Mouse (Mus musculus) midbrain, embryonic 11.5 days (tissue): Measurements from ENCODE around the gene Wnt10a. TPM values are rescaled to one million over a fixed set of nuclear protein-coding genes. Genes with fewer than 3 reads are reported as not detected.

ENCODE experiments used
- ATAC-seq: fragments of 200-750 bp; cut with Nextera tagmentation; 2 replicates; pipeline ENCODE4 v1.8.0; 2017; ENCODE audit warnings: moderate TSS enrichment, moderate library complexity; ENCODE audit not compliant: low FRiP score
- DNase-seq: peaks from one replicate; pipeline ENCODE4 v3.0.0; 2015; ENCODE audit warnings: low spot score; ENCODE audit errors: missing footprints
- H3K27ac ChIP-seq: fragments of 300-500 bp; sonication (generic); 2 replicates; pipeline ENCODE4 v1.5.1; 2014; ENCODE audit warnings: low read depth, low read length
- H3K27me3 ChIP-seq: fragments of 300-500 bp; sonication (generic); 2 replicates; pipeline ENCODE4 v1.6.1; 2014; ENCODE audit warnings: mild to moderate bottlenecking, low read length, moderate library complexity, mixed read lengths; ENCODE audit not compliant: control insufficient read depth, insufficient read depth
- H3K36me3 ChIP-seq: fragments of 300-500 bp; sonication (generic); 2 replicates; pipeline ENCODE4 v1.6.1; 2014; ENCODE audit warnings: mild to moderate bottlenecking, low read length, moderate library complexity, mixed read lengths; ENCODE audit not compliant: control insufficient read depth, insufficient read depth
- H3K4me1 ChIP-seq: fragments of 300-500 bp; sonication (generic); 2 replicates; pipeline ENCODE4 v1.6.1; 2014; ENCODE audit warnings: low read length; ENCODE audit not compliant: control insufficient read depth, insufficient read depth
- H3K4me2 ChIP-seq: fragments of 300-500 bp; sonication (generic); 2 replicates; pipeline ENCODE4 v1.6.1; 2014; ENCODE audit warnings: mild to moderate bottlenecking, moderate library complexity
- H3K4me3 ChIP-seq: fragments of 300-500 bp; sonication (generic); 2 replicates; pipeline ENCODE4 v1.5.1; 2014; ENCODE audit warnings: low read depth, low read length
- H3K9ac ChIP-seq: fragments of 300-500 bp; sonication (generic); 2 replicates; pipeline ENCODE4 v1.6.1; 2014; ENCODE audit warnings: low read length
- H3K9me3 ChIP-seq: fragments of 300-500 bp; sonication (generic); 2 replicates; pipeline ENCODE4 v1.6.1; 2016; ENCODE audit warnings: low read length; ENCODE audit not compliant: control insufficient read depth
- WGBS: fragments of 180-500 bp; shearing (Covaris S2); extraction: QIAGEN DNeasy Blood & Tissue Kit; methylation state at CpG from one replicate; pipeline ENCODE4 v1.1.7; 2014; 5-methylcytosine and 5-hydroxymethylcytosine counted together
- polyA plus RNA-seq: library from polyadenylated mRNA; unstranded; fragments of >200 nt; fragmentation: Nextera tagmentation; extraction: Ambion mirVana; gene quantifications from 2 replicates; pipeline ENCODE4 v1.2.1, GENCODE M21; 2014

Gene Wnt10a
- polyA plus RNA-seq, 1 experiment from 2014 or later: 2.3 TPM

GRCm38 (mm10) chr1:74778934-74779486, 12.3 kb upstream of the Wnt10a start:
- Histone ChIP-seq H3K36me3 (no peaks in the 10 kb centered on the region), H3K9me3 (no peaks in the 10 kb centered on the region), H3K27ac (no peak overlapping the region), H3K4me1 (peaks cover 5% of the 10 kb centered on the region), H3K27me3 (peaks cover 70% of the 10 kb centered on the region), H3K4me3 (no peak overlapping the region), H3K9ac (no peak overlapping the region), H3K4me2 (no peak overlapping the region)
- DNase-seq (no peak), ATAC-seq (no peak)
- 36% methylated on average over 3 of the region's 3 CpGs for WGBS

DNA sequence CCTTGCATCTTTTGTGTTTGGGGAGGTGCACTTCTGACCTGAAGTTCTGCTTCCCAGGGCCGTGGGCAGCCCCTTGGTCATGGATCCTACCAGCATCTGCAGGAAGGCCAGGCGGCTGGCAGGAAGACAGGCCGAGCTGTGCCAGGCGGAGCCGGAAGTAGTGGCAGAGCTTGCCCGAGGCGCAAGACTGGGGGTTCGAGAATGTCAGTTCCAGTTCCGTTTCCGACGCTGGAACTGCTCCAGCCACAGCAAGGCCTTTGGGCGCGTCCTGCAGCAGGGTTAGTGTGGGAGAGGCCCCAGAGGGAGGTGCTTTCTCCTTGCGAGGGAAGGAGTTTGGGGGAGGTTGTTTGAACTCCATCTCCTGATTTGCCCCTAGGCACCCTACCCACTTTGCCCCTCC, 9.3 kb upstream of the Wnt10a start:
- DNase-seq: peak; percentile 89
- WGBS: 13% methylated on average over 14 of the region's 14 CpGs
- peaks cover 9% of the 10 kb centered on the region for H3K4me1 ChIP-seq
- H3K9ac ChIP-seq: no peak overlapping the region
- no peak overlapping the region for H3K4me3 ChIP-seq
- H3K36me3 ChIP-seq: no peaks in the 10 kb centered on the region
- no peak overlapping the region for H3K4me2 ChIP-seq
- peaks cover 75% of the 10 kb centered on the region for H3K27me3 ChIP-seq
- H3K9me3 ChIP-seq: no peaks in the 10 kb centered on the region
- ATAC-seq: no peak
- no peak overlapping the region for H3K27ac ChIP-seq

DNA sequence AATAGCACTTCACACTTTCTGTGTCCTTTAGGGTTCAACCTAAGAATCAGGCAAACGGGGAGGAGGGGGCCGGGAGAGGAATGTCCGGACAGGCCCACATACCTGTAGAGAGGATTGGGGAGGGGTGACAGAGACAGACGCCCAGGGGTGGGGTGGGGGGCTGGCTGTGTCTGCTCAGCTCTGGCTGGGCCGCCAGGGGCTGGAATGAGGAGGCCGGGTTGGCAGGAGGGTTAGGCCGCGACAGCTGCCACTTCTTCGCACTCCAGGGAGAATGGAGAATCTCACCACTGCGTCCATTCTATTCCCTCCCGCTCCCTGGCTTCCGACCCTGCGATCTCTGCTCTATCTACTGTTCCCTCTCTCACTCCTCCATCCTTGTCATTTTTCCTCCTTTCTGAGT, 7.8 kb upstream of the Wnt10a start:
- H3K4me2 ChIP-seq: peak overlapping the region; percentile 76
- H3K9me3 ChIP-seq: no peaks in the 10 kb centered on the region
- WGBS: 2% methylated on average over 13 of the region's 13 CpGs
- H3K4me3 ChIP-seq: peak overlapping the region; percentile 45
- DNase-seq: peak; percentile 91
- H3K4me1 ChIP-seq: peaks cover 9% of the 10 kb centered on the region
- peaks cover 81% of the 10 kb centered on the region for H3K27me3 ChIP-seq
- ATAC-seq: no peak; the same call in 1 of the 2 replicates
- no peak overlapping the region for H3K27ac ChIP-seq
- H3K9ac ChIP-seq: no peak overlapping the region
- no peaks in the 10 kb centered on the region for H3K36me3 ChIP-seq

DNA sequence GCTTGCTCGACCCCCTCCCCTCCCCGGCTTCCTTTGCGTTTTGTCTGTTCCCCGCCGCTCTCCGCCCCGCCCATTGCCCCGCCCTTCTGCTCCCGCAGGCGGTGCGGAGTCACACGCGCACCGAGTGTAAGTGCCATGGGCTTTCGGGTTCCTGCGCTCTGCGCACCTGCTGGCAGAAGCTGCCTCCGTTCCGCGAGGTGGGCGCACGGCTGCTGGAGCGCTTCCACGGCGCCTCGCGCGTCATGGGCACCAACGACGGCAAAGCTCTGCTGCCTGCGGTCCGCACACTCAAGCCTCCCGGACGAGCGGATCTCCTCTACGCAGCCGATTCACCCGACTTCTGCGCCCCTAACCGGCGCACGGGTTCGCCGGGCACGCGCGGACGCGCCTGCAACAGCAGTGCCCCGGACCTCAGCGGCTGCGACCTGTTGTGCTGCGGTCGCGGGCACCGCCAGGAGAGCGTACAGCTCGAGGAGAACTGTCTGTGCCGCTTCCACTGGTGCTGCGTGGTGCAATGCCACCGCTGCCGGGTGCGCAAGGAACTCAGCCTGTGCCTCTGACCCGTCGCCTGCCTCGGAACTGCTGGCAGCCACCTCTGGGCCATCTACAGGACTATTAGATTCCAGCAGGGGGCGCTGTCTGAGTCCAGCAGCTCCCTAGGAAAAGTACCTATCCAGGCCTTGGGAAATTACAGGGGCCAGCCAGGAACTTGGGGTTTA, 7.1 kb upstream of the Wnt10a start:
- ATAC-seq (peak; percentile 51), DNase-seq (peak; percentile 93)
- peak overlapping the region; percentile 30 for H3K9ac ChIP-seq
- no peaks in the 10 kb centered on the region for H3K9me3 ChIP-seq
- under 1% methylated on average over 67 of the region's 67 CpGs for WGBS
- H3K27me3 ChIP-seq: peaks cover 85% of the 10 kb centered on the region
- peaks cover 9% of the 10 kb centered on the region for H3K4me1 ChIP-seq
- H3K36me3 ChIP-seq: no peaks in the 10 kb centered on the region
- peak overlapping the region; percentile 76 for H3K4me2 ChIP-seq
- H3K27ac ChIP-seq: no peak overlapping the region
- H3K4me3 ChIP-seq: peak overlapping the region; percentile 45

- no peaks in the 10 kb centered on the region for H3K36me3 ChIP-seq
- no peak overlapping the region for H3K9ac ChIP-seq
- DNase-seq: peak; percentile 100
- H3K4me3 ChIP-seq: no peak overlapping the region
- H3K27ac ChIP-seq: no peak overlapping the region
- no peaks in the 10 kb centered on the region for H3K9me3 ChIP-seq
- WGBS: 5% methylated on average over 7 of the region's 7 CpGs
- peaks cover 19% of the 10 kb centered on the region for H3K4me1 ChIP-seq
- peak; percentile 33 for ATAC-seq
- H3K27me3 ChIP-seq: peaks cover 93% of the 10 kb centered on the region
- no peak overlapping the region for H3K4me2 ChIP-seq
These were observed 3.5 kb upstream of the Wnt10a start for GRCm38 (mm10) chr1:74787846-74788245.

GRCm38 (mm10) chr1:74788603-74789176, 2.6 kb upstream of the Wnt10a start:
- H3K36me3 ChIP-seq: no peaks in the 10 kb centered on the region
- H3K9ac ChIP-seq: no peak overlapping the region
- peaks cover 93% of the 10 kb centered on the region for H3K27me3 ChIP-seq
- DNase-seq (peak; percentile 85), ATAC-seq (no peak)
- no peaks in the 10 kb centered on the region for H3K9me3 ChIP-seq
- H3K4me3 ChIP-seq: no peak overlapping the region
- H3K4me2 ChIP-seq: no peak overlapping the region
- 17% methylated on average over 6 of the region's 6 CpGs for WGBS
- H3K4me1 ChIP-seq: peaks cover 17% of the 10 kb centered on the region
- H3K27ac ChIP-seq: no peak overlapping the region

- WGBS: 11% methylated on average over 3 of the region's 3 CpGs
- Histone ChIP-seq H3K4me2 (no peak overlapping the region), H3K4me3 (no peak overlapping the region), H3K4me1 (peaks cover 22% of the 10 kb centered on the region), H3K27ac (no peak overlapping the region), H3K27me3 (peaks cover 93% of the 10 kb centered on the region), H3K36me3 (no peaks in the 10 kb centered on the region), H3K9me3 (no peaks in the 10 kb centered on the region), H3K9ac (no peak overlapping the region)
- peak; percentile 86 for DNase-seq
- no peak for ATAC-seq
These were observed 1.2 kb upstream of the Wnt10a start for GRCm38 (mm10) chr1:74790095-74790494.

DNA sequence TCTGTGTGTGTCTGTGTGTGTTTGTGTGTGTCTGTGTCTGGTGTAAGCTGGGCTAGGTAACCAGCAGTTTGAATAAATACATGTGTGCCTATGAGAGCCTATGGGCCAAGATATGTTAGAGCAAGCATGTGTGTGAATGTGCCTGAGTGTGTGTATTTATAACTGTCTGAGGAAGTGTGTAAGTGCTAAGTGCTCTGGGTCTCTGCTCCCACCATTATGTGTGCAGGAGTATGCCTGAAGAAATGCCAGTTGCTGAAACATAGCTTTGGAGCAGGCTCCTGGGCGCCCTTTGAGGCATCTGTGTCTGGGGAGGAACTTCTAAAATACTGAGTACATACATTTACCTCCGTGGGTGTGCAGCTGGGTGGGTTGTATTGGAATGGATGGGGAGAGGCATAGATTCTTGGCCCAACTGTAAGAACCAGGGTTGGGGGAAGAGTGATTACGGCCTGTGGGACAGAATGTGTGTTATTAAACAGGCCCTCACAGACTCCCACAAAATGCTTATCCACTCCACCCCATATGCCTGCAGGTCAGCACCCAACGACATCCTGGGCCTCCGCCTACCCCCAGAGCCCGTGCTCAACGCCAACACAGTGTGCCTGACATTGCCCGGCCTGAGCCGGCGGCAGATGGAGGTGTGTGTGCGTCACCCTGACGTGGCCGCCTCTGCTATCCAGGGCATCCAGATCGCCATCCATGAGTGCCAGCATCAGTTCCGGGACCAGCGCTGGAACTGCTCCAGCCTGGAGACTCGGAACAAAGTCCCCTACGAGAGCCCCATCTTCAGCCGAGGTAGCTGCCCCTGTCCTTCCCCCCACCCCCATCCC, 1.7 kb downstream of the Wnt10a start:
- no peaks in the 10 kb centered on the region for H3K9me3 ChIP-seq
- H3K27ac ChIP-seq: no peak overlapping the region
- no peak overlapping the region for H3K4me2 ChIP-seq
- peaks cover 84% of the 10 kb centered on the region for H3K27me3 ChIP-seq
- ATAC-seq: no peak
- H3K4me1 ChIP-seq: peaks cover 35% of the 10 kb centered on the region
- peak; percentile 91 for DNase-seq
- H3K4me3 ChIP-seq: no peak overlapping the region
- no peaks in the 10 kb centered on the region for H3K36me3 ChIP-seq
- H3K9ac ChIP-seq: no peak overlapping the region
- WGBS: 6% methylated on average over 19 of the region's 19 CpGs
